Mouse (Mus musculus) urinary bladder, adult 18-20 months (tissue): ENCODE measurements around the gene Mrpl54.
"Not testable (repeated sequence)": the region's sequence is repeated elsewhere in the genome, so short reads cannot be mapped to it uniquely, and the experiment has no call there.

ENCODE experiments used
- DNase-seq, 2 experiments: peaks; one replicate each; pipeline ENCODE4 v3.0.0; 2022; ENCODE audit warnings: low spot score in 2 of 2, mixed read lengths in 2 of 2

Mrpl54 gene

GRCm38 (mm10) chr10:81229735-81230437 is 36.8 kb downstream of the Mrpl54 start:
- no peak for DNase-seq

- not testable (repeated sequence) for DNase-seq
Measured at GRCm38 (mm10) chr10:81223731-81224130, 43.0 kb downstream of the Mrpl54 start.

GRCm38 (mm10) chr10:81221402-81222015 is 45.2 kb downstream of the Mrpl54 start:
- DNase-seq: no peak

- peak; percentile 36 to 55 for DNase-seq
Measured at GRCm38 (mm10) chr10:81217964-81218363, 48.8 kb downstream of the Mrpl54 start.

- not testable (repeated sequence) for DNase-seq
Measured at GRCm38 (mm10) chr10:81217267-81217666, 49.5 kb downstream of the Mrpl54 start.

GRCm38 (mm10) chr10:81216810-81217209 is 49.9 kb downstream of the Mrpl54 start:
- no peak for DNase-seq

- DNase-seq: no peak
Measured at GRCm38 (mm10) chr10:81216260-81216659, 50.5 kb downstream of the Mrpl54 start.
